10 mouse cellular contexts compared by ENCODE assay signal in the genomic region with DNA sequence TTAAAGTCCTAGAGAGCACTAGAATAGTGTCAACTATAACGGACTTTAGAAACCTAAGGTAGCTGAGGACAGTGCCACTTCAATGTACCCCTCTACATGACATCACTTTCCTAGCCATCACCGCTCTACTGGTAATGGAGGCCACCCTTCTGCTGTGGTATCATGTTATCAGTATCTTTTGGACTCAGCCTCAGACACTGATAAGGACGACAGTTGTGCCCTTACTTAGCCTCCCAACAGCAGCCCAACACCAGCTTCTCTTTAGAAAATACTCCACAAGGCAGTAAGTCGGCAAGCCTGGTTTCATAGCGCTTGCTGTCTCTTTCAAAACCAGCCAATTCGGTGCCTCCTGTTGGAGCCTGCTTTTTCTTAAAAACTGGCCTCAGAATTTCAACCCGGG. TPM values are rescaled to one million over a fixed set of nuclear protein-coding genes. Genes with fewer than 3 reads are reported as not detected.
DNase-seq lines count a peak whose midpoint lies in the region; ATAC-seq and TF ChIP-seq lines count a peak whose summit lies in the region.
"Had no signal": no experiment of that assay in that cellular context is flagged by ENCODE, and none has a peak within 500 bp of the region (broad histone marks: within the 10 kb centered on the region; RNA-seq: fewer than 3 reads in every experiment).

No protein-coding gene starts in this region.

- no peak for TF ChIP-seq CTCF in kidney, postnatal 0 days (IDR thresholded peaks at IDR 0.05; ENCODE audit: low read depth)
- TF ChIP-seq CTCF in midbrain, postnatal 0 days (IDR thresholded peaks at IDR 0.05): no peak

- H3K9me3 ChIP-seq in kidney, postnatal 0 days (replicated peaks; ENCODE audit: low read length): no peaks in the 10 kb centered on the region
- H3K9me3 ChIP-seq in embryonic facial prominence, embryonic 14.5 days (ENCODE audit: control insufficient read depth, low read length): no peaks in the 10 kb centered on the region
- H3K9me3 ChIP-seq in intestine, embryonic 15.5 days: no peaks in the 10 kb centered on the region
- no peaks in the 10 kb centered on the region for H3K9me3 ChIP-seq in midbrain, postnatal 0 days (ENCODE audit: low read length)

- peaks cover 45% of the 10 kb centered on the region for H3K27me3 ChIP-seq in kidney, postnatal 0 days (ENCODE audit: insufficient read depth, low read length)
- peaks cover 60% of the 10 kb centered on the region for H3K27me3 ChIP-seq in embryonic facial prominence, embryonic 14.5 days (replicated peaks; ENCODE audit: control insufficient read depth, insufficient read depth, low read length)
- peaks cover 74% of the 10 kb centered on the region for H3K27me3 ChIP-seq in intestine, embryonic 15.5 days (replicated peaks)
- peaks cover 8% of the 10 kb centered on the region; the same call in 1 of the 2 replicates for H3K27me3 ChIP-seq in midbrain, postnatal 0 days (ENCODE audit: insufficient read depth, low read length)

- no peak for ATAC-seq in kidney, postnatal 0 days (replicated peaks; ENCODE audit: low FRiP score, low read depth)
- ATAC-seq in embryonic facial prominence, embryonic 14.5 days (ENCODE audit: low read depth): no peak
- ATAC-seq in intestine, embryonic 15.5 days: no peak
- ATAC-seq in midbrain, postnatal 0 days (ENCODE audit: low FRiP score): peak; percentile 0; the same call in 1 of the 2 replicates

- DNase-seq in kidney, postnatal 0 days (ENCODE audit: low spot score): no peak
- no peak for DNase-seq in kidney, adult 9 months
- no peak for DNase-seq in embryonic facial prominence, embryonic 14.5 days (ENCODE audit: low spot score)
- no peak for DNase-seq in midbrain, postnatal 0 days (ENCODE audit: low spot score)
- DNase-seq in adrenal gland, adult 2 months: no peak
- no peak for DNase-seq in urinary bladder, postnatal 10 days (ENCODE audit: low spot score)
- no peak for DNase-seq in layer of hippocampus, postnatal 25 days (ENCODE audit: extremely low spot score in 1 of 2, low spot score in 1 of 2)
- DNase-seq: heart, postnatal 36 days; lung, adult 18-20 months had no signal

- no peak overlapping the region for H3K4me3 ChIP-seq in kidney, postnatal 0 days (replicated peaks; ENCODE audit: low read depth, low read length)
- peak overlapping the region; percentile 59 for H3K4me3 ChIP-seq in embryonic facial prominence, embryonic 14.5 days (ENCODE audit: low read depth, low read length)
- peak overlapping the region; percentile 57 for H3K4me3 ChIP-seq in intestine, embryonic 15.5 days (replicated peaks)
- H3K4me3 ChIP-seq in midbrain, postnatal 0 days (ENCODE audit: low read depth, low read length): peak overlapping the region; percentile 72

- H3K4me1 ChIP-seq in kidney, postnatal 0 days (replicated peaks; ENCODE audit: insufficient read depth, low read length): peaks cover 3% of the 10 kb centered on the region; the same call in 1 of the 2 replicates
- H3K4me1 ChIP-seq in embryonic facial prominence, embryonic 14.5 days (ENCODE audit: control insufficient read depth, insufficient read depth, low read length): peaks cover 4% of the 10 kb centered on the region; the same call in 1 of the 2 replicates
- peaks cover 12% of the 10 kb centered on the region for H3K4me1 ChIP-seq in intestine, embryonic 15.5 days (replicated peaks)
- peaks cover 12% of the 10 kb centered on the region; the same call in 1 of the 2 replicates for H3K4me1 ChIP-seq in midbrain, postnatal 0 days (ENCODE audit: insufficient read depth, low read length)

- 52% methylated on average over 7 of the region's 7 CpGs for WGBS in kidney, postnatal 0 days
- 48% methylated on average over 7 of the region's 7 CpGs for WGBS in embryonic facial prominence, embryonic 14.5 days
- WGBS in intestine, embryonic 15.5 days: 55% methylated on average over 7 of the region's 7 CpGs
- 51% methylated on average over 7 of the region's 7 CpGs for WGBS in midbrain, postnatal 0 days

- no peaks in the 10 kb centered on the region for H3K36me3 ChIP-seq in kidney, postnatal 0 days (ENCODE audit: insufficient read depth, low read length)
- H3K36me3 ChIP-seq in embryonic facial prominence, embryonic 14.5 days (ENCODE audit: control insufficient read depth, insufficient read depth, low read length): no peaks in the 10 kb centered on the region
- H3K36me3 ChIP-seq in intestine, embryonic 15.5 days: no peaks in the 10 kb centered on the region
- H3K36me3 ChIP-seq in midbrain, postnatal 0 days (ENCODE audit: insufficient read depth, low read length): 0 out of 2 replicates have a peak, but pooled peaks cover 5% of the 10 kb centered on the region

- no peak overlapping the region for H3K9ac ChIP-seq in kidney, postnatal 0 days (ENCODE audit: low read depth, low read length)
- H3K9ac ChIP-seq in embryonic facial prominence, embryonic 14.5 days (ENCODE audit: low read depth, low read length): 0 out of 2 replicates have a peak overlapping the region, but pooled peaks have one; percentile 71
- H3K9ac ChIP-seq in intestine, embryonic 15.5 days: no peak overlapping the region
- no peak overlapping the region for H3K9ac ChIP-seq in midbrain, postnatal 0 days (replicated peaks; ENCODE audit: low read length, poor library complexity, severe bottlenecking)

- peak overlapping the region; percentile 99 for H3K4me2 ChIP-seq in kidney, postnatal 0 days (ENCODE audit: low read length)
- H3K4me2 ChIP-seq in embryonic facial prominence, embryonic 14.5 days (ENCODE audit: low read depth, low read length): peak overlapping the region; percentile 99
- H3K4me2 ChIP-seq in intestine, embryonic 15.5 days (replicated peaks): peak overlapping the region; percentile 97
- H3K4me2 ChIP-seq in midbrain, postnatal 0 days (ENCODE audit: low read depth, low read length, poor library complexity, severe bottlenecking): peak overlapping the region; percentile 89

- no peak overlapping the region for H3K27ac ChIP-seq in kidney, postnatal 0 days
- no peak overlapping the region for H3K27ac ChIP-seq in embryonic facial prominence, embryonic 14.5 days (replicated peaks; ENCODE audit: low read depth, low read length)
- no peak overlapping the region for H3K27ac ChIP-seq in intestine, embryonic 15.5 days
- H3K27ac ChIP-seq in midbrain, postnatal 0 days (ENCODE audit: low read depth, low read length): peak overlapping the region; percentile 87

RNA-seq across cellular contexts. Expression of a gene that starts 1.6 kb away (rescaled TPM):
- polyA plus RNA-seq in kidney, postnatal 0 days (2015; fragmentation: Nextera tagmentation; extraction: Ambion mirVana): 1.7 and 2.2 TPM in 2 replicates
- 0.26 and 0.46 TPM in 2 replicates for polyA plus RNA-seq in embryonic facial prominence, embryonic 14.5 days (2014; fragmentation: Nextera tagmentation; extraction: Ambion mirVana)
- not detected in 2 replicates for polyA plus RNA-seq in intestine, embryonic 15.5 days (2015; fragmentation: Nextera tagmentation; extraction: Ambion mirVana)
- 7.0 and 13.5 TPM in 2 replicates for total RNA-seq in midbrain, postnatal 0 days (2014; rRNA removed)
- 7.8 and 8.5 TPM in 2 replicates for polyA plus RNA-seq in midbrain, postnatal 0 days (2015; fragmentation: Nextera tagmentation; extraction: Ambion mirVana)
- total RNA-seq in adrenal gland, adult 2 months (2021): not detected
- polyA plus RNA-seq in adrenal gland, adult 2 months (2012; rRNA removed): not detected in 2 replicates
- total RNA-seq in layer of hippocampus, postnatal 25 days (2021): 1 to 10 TPM; 3.6 to 3.7 TPM
- total RNA-seq: heart, postnatal 36 days had no signal

RNA-seq across cellular contexts. Expression of a gene that starts 3.6 kb away (rescaled TPM):
- 131 and 147 TPM in 2 replicates for polyA plus RNA-seq in kidney, postnatal 0 days (2015; fragmentation: Nextera tagmentation; extraction: Ambion mirVana)
- polyA plus RNA-seq in embryonic facial prominence, embryonic 14.5 days (2014; fragmentation: Nextera tagmentation; extraction: Ambion mirVana): 2.4 and 3.0 TPM in 2 replicates
- polyA plus RNA-seq in intestine, embryonic 15.5 days (2015; fragmentation: Nextera tagmentation; extraction: Ambion mirVana): 2.0 and 3.1 TPM in 2 replicates
- 2.4 and 12.8 TPM in 2 replicates for total RNA-seq in midbrain, postnatal 0 days (2014; rRNA removed)
- polyA plus RNA-seq in midbrain, postnatal 0 days (2015; fragmentation: Nextera tagmentation; extraction: Ambion mirVana): 1.7 and 2.0 TPM in 2 replicates
- 1 to 10 TPM; 1.7 to 3.8 TPM for total RNA-seq in adrenal gland, adult 2 months (2021)
- polyA plus RNA-seq in adrenal gland, adult 2 months (2012; rRNA removed): 5.1 and 5.5 TPM in 2 replicates
- total RNA-seq in layer of hippocampus, postnatal 25 days (2021): 10 to 100 TPM; 12.9 to 13.5 TPM

RNA-seq across cellular contexts. Expression of a gene that starts 37.5 kb away (rescaled TPM):
- polyA plus RNA-seq in kidney, postnatal 0 days (2015; fragmentation: Nextera tagmentation; extraction: Ambion mirVana): 12.2 and 18.7 TPM in 2 replicates
- 34.5 and 35.8 TPM in 2 replicates for polyA plus RNA-seq in embryonic facial prominence, embryonic 14.5 days (2014; fragmentation: Nextera tagmentation; extraction: Ambion mirVana)
- polyA plus RNA-seq in intestine, embryonic 15.5 days (2015; fragmentation: Nextera tagmentation; extraction: Ambion mirVana): 11.5 and 11.7 TPM in 2 replicates
- 8.5 and 12.6 TPM in 2 replicates for total RNA-seq in midbrain, postnatal 0 days (2014; rRNA removed)
- 2.1 and 2.4 TPM in 2 replicates for polyA plus RNA-seq in midbrain, postnatal 0 days (2015; fragmentation: Nextera tagmentation; extraction: Ambion mirVana)
- 10 to 100 TPM in 1 of 2 experiments, 1 to 10 TPM in 1; 8.4 to 15.9 TPM for total RNA-seq in adrenal gland, adult 2 months (2021)
- polyA plus RNA-seq in adrenal gland, adult 2 months (2012; rRNA removed): 61.7 and 75.1 TPM in 2 replicates
- total RNA-seq in layer of hippocampus, postnatal 25 days (2021): 1 to 10 TPM; 2.7 to 2.8 TPM

RNA-seq across cellular contexts. Expression of a gene that starts 56.9 kb away (rescaled TPM):
- 2.8 and 3.4 TPM in 2 replicates for polyA plus RNA-seq in kidney, postnatal 0 days (2015; fragmentation: Nextera tagmentation; extraction: Ambion mirVana)
- 0.12 and 0.19 TPM in 2 replicates for polyA plus RNA-seq in embryonic facial prominence, embryonic 14.5 days (2014; fragmentation: Nextera tagmentation; extraction: Ambion mirVana)
- polyA plus RNA-seq in intestine, embryonic 15.5 days (2015; fragmentation: Nextera tagmentation; extraction: Ambion mirVana): 0.18 and 0.27 TPM in 2 replicates
- total RNA-seq in midbrain, postnatal 0 days (2014; rRNA removed): 0.66 and 1.6 TPM in 2 replicates
- polyA plus RNA-seq in midbrain, postnatal 0 days (2015; fragmentation: Nextera tagmentation; extraction: Ambion mirVana): 0.15 and 0.25 TPM in 2 replicates
- under 1 TPM in 1 of 2 experiments, not detected in 1; 0.09 TPM for total RNA-seq in adrenal gland, adult 2 months (2021)
- polyA plus RNA-seq in adrenal gland, adult 2 months (2012; rRNA removed): 0.58 and 0.67 TPM in 2 replicates
- 1 to 10 TPM; 2.4 to 2.7 TPM for total RNA-seq in layer of hippocampus, postnatal 25 days (2021)

RNA-seq across cellular contexts. Expression of a gene that starts 59.5 kb away (rescaled TPM):
- 0.05 TPM in 1 of 2 replicates, not detected in the other for polyA plus RNA-seq in kidney, postnatal 0 days (2015; fragmentation: Nextera tagmentation; extraction: Ambion mirVana)
- not detected in 2 replicates for polyA plus RNA-seq in embryonic facial prominence, embryonic 14.5 days (2014; fragmentation: Nextera tagmentation; extraction: Ambion mirVana)
- 0.08 TPM in 1 of 2 replicates, not detected in the other for polyA plus RNA-seq in intestine, embryonic 15.5 days (2015; fragmentation: Nextera tagmentation; extraction: Ambion mirVana)
- not detected in 2 replicates for total RNA-seq in midbrain, postnatal 0 days (2014; rRNA removed)
- 0.07 TPM in 1 of 2 replicates, not detected in the other for polyA plus RNA-seq in midbrain, postnatal 0 days (2015; fragmentation: Nextera tagmentation; extraction: Ambion mirVana)
- total RNA-seq in adrenal gland, adult 2 months (2021): not detected
- 0.03 TPM in 1 of 2 replicates, not detected in the other for polyA plus RNA-seq in adrenal gland, adult 2 months (2012; rRNA removed)
- under 1 TPM in 1 of 2 experiments, not detected in 1; 0.15 TPM for total RNA-seq in layer of hippocampus, postnatal 25 days (2021)

Comparison
In these comparisons a context has a peak if more than half of its experiments do, and no peak if none do; other contexts are left out.
1. RNA of a gene that starts 3.6 kb away (polyA plus RNA-seq): 131 to 147 TPM in kidney, postnatal 0 days; 5.1 to 5.5 TPM in adrenal gland, adult 2 months, 2.4 to 3.0 TPM in embryonic facial prominence, embryonic 14.5 days, 2.0 to 3.1 TPM in intestine, embryonic 15.5 days and 1.7 to 2.0 TPM in midbrain, postnatal 0 days; every median in the first group is over 10 times any median in the second.
2. Peak in every context shown above with its lines, with median percentiles within 50 percentile points of each other: H3K4me2 ChIP-seq.